Mouse (Mus musculus) midbrain, postnatal 0 days (tissue): Measurements from ENCODE around the gene Ell. TPM values are rescaled to one million over a fixed set of nuclear protein-coding genes. Genes with fewer than 3 reads are reported as not detected.

ENCODE experiments used
- ATAC-seq: fragments of 200-750 bp; cut with Nextera tagmentation; 2 replicates; pipeline ENCODE4 v1.8.0; 2017; ENCODE audit warnings: moderate number of reproducible peaks, mild to moderate bottlenecking, moderate TSS enrichment, moderate library complexity; ENCODE audit not compliant: low FRiP score
- DNase-seq: peaks from one replicate; pipeline ENCODE4 v3.0.0-alpha.2; 2015; ENCODE audit warnings: low spot score
- H3K27ac ChIP-seq: fragments of 300-500 bp; sonication (generic); 2 replicates; pipeline ENCODE4 v1.5.1; 2014; ENCODE audit warnings: low read depth, mild to moderate bottlenecking, low read length, mixed read lengths
- H3K27me3 ChIP-seq: fragments of 300-500 bp; sonication (generic); 2 replicates; pipeline ENCODE4 v1.6.1; 2014; ENCODE audit warnings: low read length, control low read depth, mixed read lengths; ENCODE audit not compliant: insufficient read depth
- H3K36me3 ChIP-seq: fragments of 300-500 bp; sonication (generic); 2 replicates; pipeline ENCODE4 v1.6.1; 2014; ENCODE audit warnings: low read length, control low read depth, mixed read lengths; ENCODE audit not compliant: insufficient read depth
- H3K4me1 ChIP-seq: fragments of 300-500 bp; sonication (generic); 2 replicates; pipeline ENCODE4 v1.6.1; 2014; ENCODE audit warnings: mild to moderate bottlenecking, control low read depth, antibody characterized with exemption, low read length, mixed read lengths; ENCODE audit not compliant: insufficient read depth
- H3K4me2 ChIP-seq: fragments of 300-500 bp; sonication (generic); 2 replicates; pipeline ENCODE4 v1.6.1; 2014; ENCODE audit warnings: low read depth, mild to moderate bottlenecking, low read length, mixed read lengths; ENCODE audit not compliant: poor library complexity, severe bottlenecking
- H3K4me3 ChIP-seq: fragments of 300-500 bp; sonication (generic); 2 replicates; pipeline ENCODE4 v1.5.1; 2014; ENCODE audit warnings: low read depth, mild to moderate bottlenecking, low read length, moderate library complexity
- H3K9ac ChIP-seq: fragments of 300-500 bp; sonication (generic); replicated peaks from 2 replicates; pipeline ENCODE4 v1.6.1; 2014; ENCODE audit warnings: mild to moderate bottlenecking, low read length, moderate library complexity, mixed read lengths; ENCODE audit not compliant: poor library complexity, severe bottlenecking
- H3K9me3 ChIP-seq: fragments of 300-500 bp; sonication (generic); 2 replicates; pipeline ENCODE4 v1.6.1; 2016; ENCODE audit warnings: low read length, control low read depth
- CTCF ChIP-seq: IDR thresholded peaks from 2 replicates; pipeline ENCODE4 v1.5.1; 2016; ENCODE audit warnings: antibody characterized with exemption, mild to moderate bottlenecking
- WGBS: fragments of 180-500 bp; shearing (Covaris S2); extraction: QIAGEN DNeasy Blood & Tissue Kit; methylation state at CpG from one replicate; pipeline ENCODE4 v1.1.7; 2014; 5-methylcytosine and 5-hydroxymethylcytosine counted together
- polyA plus RNA-seq: library from polyadenylated mRNA; unstranded; fragments of >200 nt; fragmentation: Nextera tagmentation; extraction: Ambion mirVana; gene quantifications from 2 replicates; pipeline ENCODE4 v1.2.1, GENCODE M21; 2015
- total RNA-seq: library from RNA; depleted of rRNA; stranded (reverse); fragments of >200 nt; gene quantifications from 2 replicates; pipeline ENCODE4 v1.2.3, GENCODE M21; 2014

Ell gene
- total and polyA plus RNA-seq, 2 experiments from 2014 or later = 13.2 to 14.1 TPM

GRCm38 (mm10) chr8:70562802-70563201 is 23.5 kb downstream of the Ell start:
- ATAC-seq = no peak
- H3K9me3 ChIP-seq = no peaks in the 10 kb centered on the region
- no peak overlapping the region for H3K4me2 ChIP-seq
- H3K4me1 ChIP-seq = peaks cover 8% of the 10 kb centered on the region; the same call in 1 of the 2 replicates
- no peak overlapping the region for H3K9ac ChIP-seq
- WGBS = 85% methylated on average over 3 of the region's 3 CpGs
- H3K36me3 ChIP-seq = no peaks in the 10 kb centered on the region
- H3K4me3 ChIP-seq = no peak overlapping the region
- no peaks in the 10 kb centered on the region for H3K27me3 ChIP-seq
- no peak overlapping the region for H3K27ac ChIP-seq
- no peak for DNase-seq
- no peak for TF ChIP-seq CTCF

- Histone ChIP-seq H3K9me3 (no peaks in the 10 kb centered on the region), H3K36me3 (no peaks in the 10 kb centered on the region), H3K4me2 (no peak overlapping the region), H3K4me3 (no peak overlapping the region), H3K9ac (no peak overlapping the region), H3K27me3 (no peaks in the 10 kb centered on the region), H3K4me1 (peaks cover 8% of the 10 kb centered on the region; the same call in 1 of the 2 replicates), H3K27ac (no peak overlapping the region)
- no peak for TF ChIP-seq CTCF
- ATAC-seq (no peak), DNase-seq (no peak)
- WGBS = 92% methylated on average over 6 of the region's 6 CpGs
Measured at GRCm38 (mm10) chr8:70563763-70564387, 24.6 kb downstream of the Ell start.

- no peak overlapping the region for H3K4me2 ChIP-seq
- ATAC-seq (no peak), DNase-seq (no peak)
- no peak overlapping the region for H3K27ac ChIP-seq
- no peaks in the 10 kb centered on the region for H3K9me3 ChIP-seq
- no peak for TF ChIP-seq CTCF
- WGBS = 82% methylated on average over 3 of the region's 3 CpGs
- H3K4me3 ChIP-seq = no peak overlapping the region
- no peaks in the 10 kb centered on the region for H3K27me3 ChIP-seq
- H3K36me3 ChIP-seq = no peaks in the 10 kb centered on the region
- peaks cover 8% of the 10 kb centered on the region; the same call in 1 of the 2 replicates for H3K4me1 ChIP-seq
- H3K9ac ChIP-seq = no peak overlapping the region
Measured at GRCm38 (mm10) chr8:70564696-70565235, 25.5 kb downstream of the Ell start.

GRCm38 (mm10) chr8:70565561-70565960 is 26.3 kb downstream of the Ell start:
- DNase-seq = no peak
- Histone ChIP-seq H3K27ac (no peak overlapping the region), H3K36me3 (no peaks in the 10 kb centered on the region), H3K9ac (no peak overlapping the region), H3K27me3 (no peaks in the 10 kb centered on the region), H3K4me3 (no peak overlapping the region), H3K4me1 (peaks cover 3% of the 10 kb centered on the region; the same call in 1 of the 2 replicates), H3K4me2 (no peak overlapping the region), H3K9me3 (no peaks in the 10 kb centered on the region)
- no peak for TF ChIP-seq CTCF
- 78% methylated on average over 3 of the region's 3 CpGs for WGBS
- no peak for ATAC-seq

GRCm38 (mm10) chr8:70570360-70570759 is 31.1 kb downstream of the Ell start:
- Histone ChIP-seq H3K4me2 (no peak overlapping the region), H3K4me3 (no peak overlapping the region), H3K4me1 (no peaks in the 10 kb centered on the region), H3K27me3 (no peaks in the 10 kb centered on the region), H3K36me3 (0 out of 2 replicates have a peak, but pooled peaks cover 5% of the 10 kb centered on the region), H3K9ac (no peak overlapping the region), H3K9me3 (no peaks in the 10 kb centered on the region), H3K27ac (no peak overlapping the region)
- TF ChIP-seq CTCF = no peak
- no peak for DNase-seq
- no peak for ATAC-seq

- WGBS = 73% methylated on average over 6 of the region's 6 CpGs
- TF ChIP-seq CTCF = no peak
- H3K9me3 ChIP-seq = no peaks in the 10 kb centered on the region
- no peak for DNase-seq
- no peak overlapping the region for H3K4me3 ChIP-seq
- no peaks in the 10 kb centered on the region for H3K4me1 ChIP-seq
- ATAC-seq = no peak
- H3K4me2 ChIP-seq = no peak overlapping the region
- H3K9ac ChIP-seq = no peak overlapping the region
- no peaks in the 10 kb centered on the region for H3K27me3 ChIP-seq
- H3K27ac ChIP-seq = no peak overlapping the region
- H3K36me3 ChIP-seq = 0 out of 2 replicates have a peak, but pooled peaks cover 5% of the 10 kb centered on the region
Measured at GRCm38 (mm10) chr8:70570990-70571389, 31.7 kb downstream of the Ell start.
